Mouse (Mus musculus) midbrain, postnatal 0 days (tissue): ENCODE data around the gene Prmt9. TPM values are rescaled to one million over a fixed set of nuclear protein-coding genes. Genes with fewer than 3 reads are reported as not detected.

Experiments
- ATAC-seq: fragments of 200-750 bp; cut with Nextera tagmentation; 2 replicates; pipeline ENCODE4 v1.8.0; 2017; ENCODE audit warnings: moderate number of reproducible peaks, mild to moderate bottlenecking, moderate TSS enrichment, moderate library complexity; ENCODE audit not compliant: low FRiP score
- DNase-seq: peaks from one replicate; pipeline ENCODE4 v3.0.0-alpha.2; 2015; ENCODE audit warnings: low spot score
- H3K27ac ChIP-seq: fragments of 300-500 bp; sonication (generic); 2 replicates; pipeline ENCODE4 v1.5.1; 2014; ENCODE audit warnings: low read depth, mild to moderate bottlenecking, low read length, mixed read lengths
- H3K27me3 ChIP-seq: fragments of 300-500 bp; sonication (generic); 2 replicates; pipeline ENCODE4 v1.6.1; 2014; ENCODE audit warnings: low read length, control low read depth, mixed read lengths; ENCODE audit not compliant: insufficient read depth
- H3K36me3 ChIP-seq: fragments of 300-500 bp; sonication (generic); 2 replicates; pipeline ENCODE4 v1.6.1; 2014; ENCODE audit warnings: low read length, control low read depth, mixed read lengths; ENCODE audit not compliant: insufficient read depth
- H3K4me1 ChIP-seq: fragments of 300-500 bp; sonication (generic); 2 replicates; pipeline ENCODE4 v1.6.1; 2014; ENCODE audit warnings: mild to moderate bottlenecking, control low read depth, antibody characterized with exemption, low read length, mixed read lengths; ENCODE audit not compliant: insufficient read depth
- H3K4me2 ChIP-seq: fragments of 300-500 bp; sonication (generic); 2 replicates; pipeline ENCODE4 v1.6.1; 2014; ENCODE audit warnings: low read depth, mild to moderate bottlenecking, low read length, mixed read lengths; ENCODE audit not compliant: poor library complexity, severe bottlenecking
- H3K4me3 ChIP-seq: fragments of 300-500 bp; sonication (generic); 2 replicates; pipeline ENCODE4 v1.5.1; 2014; ENCODE audit warnings: low read depth, mild to moderate bottlenecking, low read length, moderate library complexity
- H3K9ac ChIP-seq: fragments of 300-500 bp; sonication (generic); replicated peaks from 2 replicates; pipeline ENCODE4 v1.6.1; 2014; ENCODE audit warnings: mild to moderate bottlenecking, low read length, moderate library complexity, mixed read lengths; ENCODE audit not compliant: poor library complexity, severe bottlenecking
- H3K9me3 ChIP-seq: fragments of 300-500 bp; sonication (generic); 2 replicates; pipeline ENCODE4 v1.6.1; 2016; ENCODE audit warnings: low read length, control low read depth
- CTCF ChIP-seq: IDR thresholded peaks from 2 replicates; pipeline ENCODE4 v1.5.1; 2016; ENCODE audit warnings: antibody characterized with exemption, mild to moderate bottlenecking
- WGBS: fragments of 180-500 bp; shearing (Covaris S2); extraction: QIAGEN DNeasy Blood & Tissue Kit; methylation state at CpG from one replicate; pipeline ENCODE4 v1.1.7; 2014; 5-methylcytosine and 5-hydroxymethylcytosine counted together
- polyA plus RNA-seq: library from polyadenylated mRNA; unstranded; fragments of >200 nt; fragmentation: Nextera tagmentation; extraction: Ambion mirVana; gene quantifications from 2 replicates; pipeline ENCODE4 v1.2.1, GENCODE M21; 2015
- total RNA-seq: library from RNA; depleted of rRNA; stranded (reverse); fragments of >200 nt; gene quantifications from 2 replicates; pipeline ENCODE4 v1.2.3, GENCODE M21; 2014

Gene Prmt9
- total and polyA plus RNA-seq, 2 experiments from 2014 or later: 21.5 to 28.1 TPM

GRCm38 (mm10) chr8:77509044-77509443 lies 40.2 kb upstream of the Prmt9 start:
- Histone ChIP-seq H3K4me1 (no peaks in the 10 kb centered on the region), H3K4me3 (no peak overlapping the region), H3K4me2 (no peak overlapping the region), H3K9ac (no peak overlapping the region), H3K36me3 (no peaks in the 10 kb centered on the region), H3K27me3 (no peaks in the 10 kb centered on the region; the same call in 1 of the 2 replicates), H3K27ac (no peak overlapping the region), H3K9me3 (no peaks in the 10 kb centered on the region)
- ATAC-seq: no peak
- no peak for DNase-seq
- WGBS: 89% methylated on average over 7 of the region's 7 CpGs
- no peak for TF ChIP-seq CTCF

DNA sequence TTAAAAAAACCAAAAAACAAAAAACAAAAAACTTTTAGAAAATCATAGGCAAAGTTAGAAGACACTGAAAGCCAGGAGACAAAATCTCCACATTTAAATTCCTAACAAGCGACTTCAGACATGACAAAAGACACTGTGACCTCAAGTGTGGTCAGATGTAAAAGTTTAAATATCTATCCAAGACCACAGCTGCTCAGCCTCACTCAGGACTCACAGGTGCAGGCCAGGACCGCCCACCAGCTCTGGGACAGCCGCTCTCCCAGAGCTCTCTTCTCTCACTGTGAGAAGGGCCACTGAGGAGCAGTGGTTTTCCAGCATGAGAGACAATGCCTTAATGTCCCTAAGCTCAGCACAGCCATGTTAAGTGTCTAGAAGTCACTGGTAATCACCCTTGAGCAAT lies 38.8 kb upstream of the Prmt9 start:
- DNase-seq (no peak), ATAC-seq (no peak)
- Histone ChIP-seq H3K27me3 (no peaks in the 10 kb centered on the region; the same call in 1 of the 2 replicates), H3K4me3 (no peak overlapping the region), H3K4me2 (no peak overlapping the region), H3K9ac (no peak overlapping the region), H3K27ac (no peak overlapping the region), H3K9me3 (no peaks in the 10 kb centered on the region), H3K4me1 (no peaks in the 10 kb centered on the region), H3K36me3 (no peaks in the 10 kb centered on the region)
- WGBS: 83% methylated on average over 3 of the region's 3 CpGs
- TF ChIP-seq CTCF: no peak

DNA sequence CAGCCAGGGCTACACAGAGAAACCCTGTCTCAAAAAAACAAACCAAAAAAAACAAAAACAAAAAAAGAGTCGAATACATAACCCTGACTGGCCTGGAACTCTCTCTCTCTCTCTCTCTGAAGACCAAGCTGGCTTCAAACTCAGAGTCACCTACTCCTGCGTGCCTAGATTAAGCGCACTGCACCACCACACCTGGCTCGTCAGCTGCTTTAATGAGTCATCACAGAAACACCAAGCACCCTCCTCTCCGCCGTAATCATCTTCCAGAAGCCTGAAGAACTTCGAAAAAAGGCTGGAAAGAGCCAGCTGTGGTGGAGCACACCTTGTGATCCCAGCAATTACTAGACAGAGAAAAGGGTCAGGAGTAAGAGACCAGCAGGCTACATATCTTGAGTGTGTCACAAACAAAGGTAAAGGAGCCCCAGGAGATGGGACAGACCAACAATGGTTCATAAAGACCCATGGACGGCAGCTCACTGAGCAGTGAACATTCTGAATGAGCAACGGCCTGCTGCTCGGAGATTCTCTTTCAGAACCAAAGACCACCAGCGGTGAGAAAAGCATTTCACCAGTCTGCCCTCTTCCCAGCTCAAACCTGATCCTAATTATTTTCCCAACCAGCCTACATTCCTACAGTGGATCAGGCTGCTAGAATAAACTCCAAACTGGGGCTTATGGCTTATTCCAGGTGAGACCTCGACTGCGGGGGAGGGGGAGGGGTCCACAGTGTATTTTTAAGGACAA lies 37.3 kb upstream of the Prmt9 start:
- no peak for ATAC-seq
- H3K4me2 ChIP-seq: no peak overlapping the region
- H3K4me1 ChIP-seq: no peaks in the 10 kb centered on the region; the same call in 1 of the 2 replicates
- H3K4me3 ChIP-seq: no peak overlapping the region
- H3K27ac ChIP-seq: no peak overlapping the region
- H3K36me3 ChIP-seq: no peaks in the 10 kb centered on the region
- DNase-seq: no peak
- no peak overlapping the region for H3K9ac ChIP-seq
- no peak for TF ChIP-seq CTCF
- 42% methylated on average over 13 of the region's 13 CpGs for WGBS
- peaks cover 7% of the 10 kb centered on the region; the same call in 1 of the 2 replicates for H3K27me3 ChIP-seq
- no peaks in the 10 kb centered on the region for H3K9me3 ChIP-seq

DNA sequence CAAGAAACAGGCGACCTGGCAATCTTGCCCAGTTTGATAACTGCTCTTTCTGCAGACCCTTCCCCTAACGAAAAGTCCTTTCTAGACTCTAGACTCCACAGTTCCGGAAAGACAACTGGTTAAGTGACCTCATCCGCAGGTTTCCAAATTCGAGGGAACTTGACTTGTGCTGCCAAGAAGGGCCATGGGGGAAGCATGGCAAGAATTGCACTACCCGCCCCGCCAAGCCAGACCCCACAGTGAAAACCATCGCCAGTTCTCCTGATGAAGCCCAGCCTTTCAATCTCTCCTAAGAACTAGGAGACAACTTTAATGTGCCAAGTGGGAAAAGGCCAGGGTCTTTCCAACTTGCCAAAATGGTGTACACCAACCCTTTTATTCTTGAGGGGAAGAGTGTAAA lies 34.0 kb upstream of the Prmt9 start:
- peaks cover 7% of the 10 kb centered on the region; the same call in 1 of the 2 replicates for H3K27me3 ChIP-seq
- H3K9me3 ChIP-seq: no peaks in the 10 kb centered on the region
- no peak overlapping the region for H3K27ac ChIP-seq
- H3K4me3 ChIP-seq: no peak overlapping the region
- WGBS: 93% methylated on average over 8 of the region's 8 CpGs
- H3K4me1 ChIP-seq: no peaks in the 10 kb centered on the region; the same call in 1 of the 2 replicates
- no peak overlapping the region for H3K4me2 ChIP-seq
- DNase-seq (no peak), ATAC-seq (no peak)
- no peaks in the 10 kb centered on the region for H3K36me3 ChIP-seq
- TF ChIP-seq CTCF: no peak
- H3K9ac ChIP-seq: no peak overlapping the region

GRCm38 (mm10) chr8:77515786-77516185 lies 33.4 kb upstream of the Prmt9 start:
- Histone ChIP-seq H3K27me3 (peaks cover 7% of the 10 kb centered on the region; the same call in 1 of the 2 replicates), H3K4me1 (no peaks in the 10 kb centered on the region; the same call in 1 of the 2 replicates)
- WGBS: 86% methylated on average over 8 of the region's 8 CpGs

GRCm38 (mm10) chr8:77516845-77517244 lies 32.4 kb upstream of the Prmt9 start:
- Histone ChIP-seq H3K9me3 (no peaks in the 10 kb centered on the region), H3K4me1 (no peaks in the 10 kb centered on the region; the same call in 1 of the 2 replicates), H3K27ac (no peak overlapping the region), H3K4me3 (peak overlapping the region; percentile 52), H3K4me2 (peak overlapping the region; percentile 96), H3K9ac (peak overlapping the region; percentile 70; the same call in 1 of the 2 replicates), H3K27me3 (peaks cover 7% of the 10 kb centered on the region; the same call in 1 of the 2 replicates), H3K36me3 (no peaks in the 10 kb centered on the region)
- no peak for TF ChIP-seq CTCF
- DNase-seq (no peak), ATAC-seq (no peak)
- 6% methylated on average over 10 of the region's 10 CpGs for WGBS

More at GRCm38 (mm10) chr8:77515786-77516185, 33.4 kb upstream of the Prmt9 start:
- no peak for ATAC-seq
- no peak overlapping the region for H3K4me3 ChIP-seq
- TF ChIP-seq CTCF: no peak
- no peaks in the 10 kb centered on the region for H3K36me3 ChIP-seq
- no peaks in the 10 kb centered on the region for H3K9me3 ChIP-seq
- no peak for DNase-seq
- H3K9ac ChIP-seq: no peak overlapping the region
- no peak overlapping the region for H3K27ac ChIP-seq
- H3K4me2 ChIP-seq: no peak overlapping the region
